Mouse (Mus musculus) CH12.LX (cell line): ENCODE measurements around the gene Phyh. TPM values are rescaled to one million over a fixed set of nuclear protein-coding genes. Genes with fewer than 3 reads are reported as not detected.

Experiments used
- DNase-seq: peaks from one replicate; pipeline ENCODE4 v3.0.0-alpha.2; 2013; ENCODE audit errors: extremely low read depth
- H3K27ac ChIP-seq: 2 replicates; pipeline ENCODE4 v1.5.1; 2012; ENCODE audit warnings: low read depth, mild to moderate bottlenecking, control low read depth, moderate library complexity; ENCODE audit not compliant: insufficient read depth
- H3K27me3 ChIP-seq: replicated peaks from 2 replicates; pipeline ENCODE3; 2012; ENCODE audit warnings: inconsistent platforms
- H3K36me3 ChIP-seq, 2 experiments: replicated peaks in 1 of 2; 2 replicates each; pipeline versions ENCODE3 to v1.6.1; 2012; ENCODE audit warnings: inconsistent platforms in 1 of 2, low read length in 1 of 2, mild to moderate bottlenecking in 1 of 2, mixed read lengths in 1 of 2, moderate library complexity in 1 of 2; ENCODE audit not compliant: control insufficient read depth in 1 of 2, insufficient read depth in 1 of 2
- H3K4me1 ChIP-seq, 2 experiments: 2 replicates each; pipeline ENCODE4 v1.6.1; 2012; ENCODE audit warnings: inconsistent platforms in 1 of 2, moderate library complexity in 1 of 2; ENCODE audit not compliant: insufficient read depth in 2 of 2, control insufficient read depth in 1 of 2
- H3K4me2 ChIP-seq: 2 replicates; pipeline ENCODE4 v1.6.1; 2012; ENCODE audit warnings: low read depth, mild to moderate bottlenecking, control low read depth; ENCODE audit not compliant: poor library complexity, insufficient read depth, severe bottlenecking
- H3K4me3 ChIP-seq, 3 experiments: fragments of 150-350 bp in 1 of 3; sonication (generic) in 1 of 3; replicated peaks in 1 of 3; 2 replicates each; pipeline versions ENCODE3 to v1.5.1; 2011 to 2012; ENCODE audit warnings: low read depth in 2 of 3, low read length in 2 of 3, mild to moderate bottlenecking in 2 of 3, moderate library complexity in 2 of 3, control low read depth in 1 of 3, improper control_type of control experiment in 1 of 3, inconsistent platforms in 1 of 3, mixed read lengths in 1 of 3; ENCODE audit not compliant: poor library complexity in 1 of 3
- H3K79me2 ChIP-seq: replicated peaks from 2 replicates; pipeline ENCODE4 v1.6.1; 2012; ENCODE audit warnings: mild to moderate bottlenecking, moderate library complexity; ENCODE audit not compliant: control insufficient read depth, poor library complexity, insufficient read depth, severe bottlenecking; ENCODE audit errors: extremely low read depth
- H3K9ac ChIP-seq: 2 replicates; pipeline ENCODE4 v1.6.1; 2012; ENCODE audit warnings: low read depth, mild to moderate bottlenecking, control low read depth, moderate library complexity; ENCODE audit not compliant: insufficient read depth
- H3K9me3 ChIP-seq: replicated peaks from 2 replicates; pipeline ENCODE3; 2012; ENCODE audit warnings: low read length, inconsistent platforms, mixed read lengths
- BHLHE40 ChIP-seq: IDR thresholded peaks from 2 replicates; pipeline ENCODE4 v1.6.1; 2011; ENCODE audit warnings: mild to moderate bottlenecking, low read depth, low read length, improper control_type of control experiment
- CTCF ChIP-seq, 2 experiments: IDR thresholded peaks in 1 of 2; conservative IDR thresholded peaks in 1 of 2; 2 replicates each; pipeline ENCODE4 v1.5.1; 2011 to 2012; ENCODE audit warnings: low read depth in 2 of 2, low read length in 2 of 2, improper control_type of control experiment in 1 of 2, inconsistent platforms in 1 of 2, mild to moderate bottlenecking in 1 of 2, moderate library complexity in 1 of 2
- E2F4 ChIP-seq: IDR thresholded peaks from 2 replicates; pipeline ENCODE4 v1.6.1; 2011; ENCODE audit warnings: low read depth, low read length, improper control_type of control experiment; ENCODE audit not compliant: insufficient replicate concordance
- GABPA ChIP-seq: IDR thresholded peaks from 2 replicates; pipeline ENCODE4 v1.6.1; 2012; ENCODE audit warnings: low read depth, low read length, improper control_type of control experiment, inconsistent platforms; ENCODE audit not compliant: insufficient replicate concordance
- JUN ChIP-seq: IDR thresholded peaks from 2 replicates; pipeline ENCODE4 v1.6.1; 2011; ENCODE audit warnings: low read depth, mild to moderate bottlenecking, low read length, improper control_type of control experiment, moderate library complexity; ENCODE audit not compliant: insufficient read depth
- JUND ChIP-seq: conservative IDR thresholded peaks from 2 replicates; pipeline ENCODE4 v1.6.1; 2011; ENCODE audit warnings: low read depth, low read length, improper control_type of control experiment
- KAT2A ChIP-seq: IDR thresholded peaks from 2 replicates; pipeline ENCODE4 v1.6.1; 2012; ENCODE audit warnings: low read length, improper control_type of control experiment, inconsistent platforms; ENCODE audit not compliant: insufficient replicate concordance
- MEF2A ChIP-seq: IDR thresholded peaks from 2 replicates; pipeline ENCODE4 v1.6.1; 2014; ENCODE audit warnings: low read depth, mild to moderate bottlenecking, inconsistent platforms, low read length, improper control_type of control experiment, borderline replicate concordance
- NELFE ChIP-seq: IDR thresholded peaks from 2 replicates; pipeline ENCODE4 v1.6.1; 2011; ENCODE audit warnings: low read depth, low read length, improper control_type of control experiment
- NRF1 ChIP-seq: IDR thresholded peaks from 2 replicates; pipeline ENCODE4 v1.6.1; 2014; ENCODE audit warnings: low read depth, mild to moderate bottlenecking, inconsistent platforms, low read length, improper control_type of control experiment, moderate library complexity
- POLR2A ChIP-seq: IDR thresholded peaks from 2 replicates; pipeline ENCODE4 v1.6.1; 2011; ENCODE audit warnings: low read depth, mild to moderate bottlenecking, improper control_type of control experiment, low read length
- RCOR1 ChIP-seq: conservative IDR thresholded peaks from 2 replicates; pipeline ENCODE4 v1.6.1; 2012; ENCODE audit warnings: low read depth, mild to moderate bottlenecking, inconsistent platforms, low read length, improper control_type of control experiment
- SIN3A ChIP-seq: IDR thresholded peaks from 2 replicates; pipeline ENCODE4 v1.6.1; 2012; ENCODE audit warnings: low read length, improper control_type of control experiment, inconsistent platforms
- TBP ChIP-seq: conservative IDR thresholded peaks from 2 replicates; pipeline ENCODE4 v1.6.1; 2011; ENCODE audit warnings: low read depth, low read length, improper control_type of control experiment
- TCF12 ChIP-seq: IDR thresholded peaks from 2 replicates; pipeline ENCODE4 v1.6.1; 2014; ENCODE audit warnings: low read depth, mild to moderate bottlenecking, inconsistent platforms, low read length, improper control_type of control experiment
- ZMIZ1 ChIP-seq: IDR thresholded peaks from 2 replicates; pipeline ENCODE4 v1.6.1; 2012; ENCODE audit warnings: low read depth, mild to moderate bottlenecking, inconsistent platforms, low read length, improper control_type of control experiment
- ZNF384 ChIP-seq: IDR thresholded peaks from 2 replicates; pipeline ENCODE4 v1.6.1; 2012; ENCODE audit warnings: low read depth, low read length, improper control_type of control experiment, inconsistent platforms
- dilution Hi-C: fragments of 300-500 bp; cut with MboI; formaldehyde crosslinking; loops from 2 replicates; pipeline ENCODE4 v1.14.3; 2020; ENCODE audit warnings: low sequenced_read_pairs; ENCODE audit not compliant: extremely low pct_unique_long_range_greater_than_20kb, extremely low pct_ligation_motif_present
- in situ Hi-C: fragments of 300-500 bp; cut with MboI; formaldehyde crosslinking; loops from 3 replicates; pipeline ENCODE4 v1.14.3; 2019; ENCODE audit warnings: low sequenced_read_pairs, low pct_ligation_motif_present, low pct_unique_long_range_greater_than_20kb, mixed read lengths
- polyA plus RNA-seq: library from polyadenylated mRNA; unstranded; fragments of >175 nt; gene quantifications from 2 replicates; pipeline ENCODE4 v1.2.1, GENCODE M21; 2012; ENCODE audit warnings: low read depth; ENCODE audit not compliant: insufficient read length
- total RNA-seq, 2 experiments: library from RNA; depleted of rRNA; stranded (reverse); fragments of 300-350 nt in 1 of 2; fragments of >200 nt in 1 of 2; gene quantifications; 2 replicates each; pipeline ENCODE4 v1.2.3; 2012 to 2014

Gene Phyh
- total and polyA plus RNA-seq, 3 experiments: 12.5 to 24.2 (median 17.2) TPM

- dilution Hi-C loops: no loop called here
- in situ Hi-C loops: loop anchor here (25.0 kb wide), 2 partner anchors 480 to 930 kb away; partner anchors contain the start of genes Cdc123 and Nudt5
- peaks cover 6% of the 10 kb centered on the region for H3K9me3 ChIP-seq
- no peaks in the 10 kb centered on the region for H3K27me3 ChIP-seq
- no peak overlapping the region for H3K4me2 ChIP-seq
- no peak for DNase-seq
- no peak overlapping the region for H3K4me3 ChIP-seq
- H3K36me3 ChIP-seq: peaks cover 31 to 60% of the 10 kb centered on the region in 2 experiments
- no peak for TF ChIP-seq NRF1
- no peak for TF ChIP-seq TBP
- TF ChIP-seq ZNF384: no peak
- TF ChIP-seq JUND: no peak
- no peak for TF ChIP-seq TCF12
- no peak for TF ChIP-seq E2F4
- TF ChIP-seq RCOR1: no peak
- TF ChIP-seq JUN: no peak
- no peak for TF ChIP-seq SIN3A
- no peak overlapping the region for H3K9ac ChIP-seq
- H3K4me1 ChIP-seq: peaks cover 0 to 3% of the 10 kb centered on the region in 2 experiments; a peak in 1 of 4 replicates
- no peak overlapping the region for H3K27ac ChIP-seq
- no peaks in the 10 kb centered on the region for H3K79me2 ChIP-seq
Observed at GRCm38 (mm10) chr2:4907120-4907519, 11.7 kb upstream of the Phyh start.

GRCm38 (mm10) chr2:4907916-4908315 is 10.9 kb upstream of the Phyh start:
- Histone ChIP-seq H3K27me3 (no peaks in the 10 kb centered on the region), H3K4me2 (no peak overlapping the region), H3K9me3 (peaks cover 11% of the 10 kb centered on the region), H3K79me2 (no peaks in the 10 kb centered on the region), H3K4me1 (peaks cover 0 to 3% of the 10 kb centered on the region in 2 experiments; a peak in 1 of 4 replicates), H3K4me3 (no peak overlapping the region), H3K36me3 (peaks cover 28 to 56% of the 10 kb centered on the region in 2 experiments), H3K27ac (no peak overlapping the region), H3K9ac (no peak overlapping the region)
- in situ Hi-C loops (loop anchor here (25.0 kb wide), 2 partner anchors 479 to 929 kb away; partner anchors contain the start of genes Cdc123 and Nudt5), dilution Hi-C loops (no loop called here)
- no peak for TF ChIP-seq BHLHE40
- no peak for TF ChIP-seq ZMIZ1
- TF ChIP-seq SIN3A: no peak
- no peak for TF ChIP-seq GABPA
- no peak for DNase-seq

- no peak for DNase-seq
- dilution Hi-C loops: no loop called here
- no peak overlapping the region for H3K9ac ChIP-seq
- H3K27ac ChIP-seq: no peak overlapping the region
- H3K9me3 ChIP-seq: peaks cover 16% of the 10 kb centered on the region
- no peak overlapping the region for H3K4me3 ChIP-seq
- H3K79me2 ChIP-seq: no peaks in the 10 kb centered on the region
- peaks cover 28 to 53% of the 10 kb centered on the region in 2 experiments for H3K36me3 ChIP-seq
- no peak overlapping the region for H3K4me2 ChIP-seq
- peaks cover 0 to 3% of the 10 kb centered on the region in 2 experiments; a peak in 1 of 4 replicates for H3K4me1 ChIP-seq
- TF ChIP-seq E2F4 (no peak), POLR2A (no peak), KAT2A (no peak), MEF2A (no peak), NELFE (no peak), CTCF (conservative IDR thresholded peaks at IDR 0.05 in 1 of 2, IDR thresholded peaks at IDR 0.05 in 1 of 2; ENCODE audit: low read depth in 2 of 2, low read length in 2 of 2) (no peak)
- in situ Hi-C loops: loop anchor here (25.0 kb wide), 2 partner anchors 478 to 928 kb away; partner anchors contain the start of genes Cdc123 and Nudt5
- no peaks in the 10 kb centered on the region for H3K27me3 ChIP-seq
Observed at GRCm38 (mm10) chr2:4908771-4909315, 10.0 kb upstream of the Phyh start.
